Mouse (Mus musculus) spleen, adult 2 months (tissue): ENCODE data around the gene Pacrg.

Experiments
- CTCF ChIP-seq: fragments of 200-500 bp; IDR thresholded peaks from 2 replicates; pipeline ENCODE4 v1.5.1; 2011; ENCODE audit warnings: mild to moderate bottlenecking, inconsistent platforms; ENCODE audit not compliant: insufficient read depth, insufficient read length, insufficient replicate concordance; ENCODE audit errors: extremely low read depth
- POLR2A ChIP-seq: fragments of 200-500 bp; IDR thresholded peaks from 2 replicates; pipeline ENCODE4 v1.6.1; 2011; ENCODE audit warnings: low read depth, low read length, inconsistent platforms

DNA sequence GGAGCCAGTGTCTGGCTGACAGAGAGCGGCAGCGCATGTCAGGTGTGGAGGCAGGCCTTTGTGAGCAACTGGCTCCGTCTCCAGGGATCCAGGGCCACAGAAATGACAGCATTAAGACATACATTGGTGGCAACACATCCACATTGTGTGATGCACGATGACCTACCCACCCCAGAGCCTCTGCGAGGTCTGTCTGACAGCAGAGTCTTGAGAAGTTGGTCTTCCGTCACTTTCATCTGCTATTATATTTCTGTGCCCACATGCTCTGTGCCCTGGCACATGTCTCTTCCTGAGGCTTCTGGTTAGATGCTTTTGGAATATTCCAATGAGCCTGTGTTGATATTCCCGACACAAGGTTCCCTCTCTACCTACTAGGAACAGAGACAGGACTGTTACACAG lies 224.5 kb downstream of the Pacrg start:
- TF ChIP-seq CTCF (no peak), POLR2A (no peak)
